Mouse (Mus musculus) urinary bladder, postnatal 4 days (tissue): Measurements from ENCODE around the gene Cd47.

Source experiments
- DNase-seq, 2 experiments: peaks; one replicate each; pipeline ENCODE4 v3.0.0; 2021 to 2022; ENCODE audit warnings: low spot score in 2 of 2

The Cd47 gene

DNA sequence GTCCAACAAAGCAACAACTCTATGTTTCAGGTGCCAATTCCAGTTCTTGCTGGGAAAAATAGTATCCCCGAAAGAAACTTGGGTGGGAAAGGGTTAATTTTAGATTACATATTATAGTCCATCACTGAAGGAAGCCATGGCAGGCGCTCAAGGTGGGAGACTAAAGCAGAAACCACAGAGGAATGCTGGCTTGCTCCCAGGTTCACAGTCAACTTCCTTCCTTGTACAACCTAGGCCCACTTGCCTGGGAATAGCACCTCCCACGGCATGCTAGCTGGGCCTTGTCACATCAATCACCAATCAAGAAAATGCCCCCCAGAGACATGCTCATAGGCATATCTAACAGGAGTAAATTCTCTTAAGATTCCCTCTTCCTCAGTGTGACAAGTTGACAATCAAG, 32.0 kb downstream of the Cd47 start:
- no peak for DNase-seq

DNA sequence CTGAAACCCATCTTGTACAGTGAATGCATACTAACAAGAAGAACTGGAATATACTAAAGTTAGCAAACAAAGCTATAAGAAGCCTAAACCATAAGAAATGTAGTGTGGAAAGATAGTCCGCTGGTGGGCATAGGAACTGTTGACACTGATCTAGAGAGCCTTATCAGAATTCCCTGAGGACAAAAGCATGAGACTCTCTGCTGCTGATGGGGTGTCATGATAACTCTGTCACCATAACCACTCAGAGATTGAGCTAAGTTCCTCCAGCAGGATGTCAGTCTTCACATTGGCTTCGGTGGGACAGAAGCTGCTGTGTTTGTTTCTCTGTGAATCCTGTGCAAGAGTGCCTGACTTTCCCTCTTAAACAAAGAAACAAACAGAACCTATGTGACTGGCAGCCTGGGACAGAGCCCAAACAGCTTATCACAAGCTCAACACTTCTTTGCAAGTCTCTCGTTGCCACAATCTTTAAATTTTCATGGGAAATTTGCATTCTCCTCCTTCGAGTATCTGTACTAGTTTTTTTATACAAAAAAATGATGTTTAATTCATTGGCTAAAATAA, 33.9 kb downstream of the Cd47 start:
- no peak for DNase-seq

DNA sequence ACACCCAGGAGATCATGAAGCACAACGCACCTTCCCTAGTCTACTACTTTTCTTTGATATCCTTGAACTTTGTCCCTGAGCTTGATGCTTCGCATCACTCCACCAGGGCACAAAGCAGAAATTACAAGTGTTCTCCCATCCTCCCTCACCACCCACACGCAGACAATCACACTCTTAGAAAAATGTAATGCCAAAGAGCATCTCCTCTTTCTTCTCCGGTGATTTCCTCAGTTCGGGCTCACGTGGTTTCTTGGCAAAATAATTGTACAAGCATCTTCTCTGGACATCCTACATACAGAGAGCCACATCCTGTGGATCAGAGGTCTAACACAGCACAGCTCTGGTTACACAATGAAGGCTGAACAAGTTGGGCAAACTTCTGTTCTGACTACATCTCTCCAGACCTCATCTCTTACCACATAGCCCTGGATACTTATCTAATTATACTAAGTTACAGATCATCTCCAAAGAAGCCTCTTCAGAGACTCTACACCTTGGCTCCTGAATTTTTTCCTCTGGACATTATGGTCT, 36.4 kb downstream of the Cd47 start:
- DNase-seq = no peak

DNA sequence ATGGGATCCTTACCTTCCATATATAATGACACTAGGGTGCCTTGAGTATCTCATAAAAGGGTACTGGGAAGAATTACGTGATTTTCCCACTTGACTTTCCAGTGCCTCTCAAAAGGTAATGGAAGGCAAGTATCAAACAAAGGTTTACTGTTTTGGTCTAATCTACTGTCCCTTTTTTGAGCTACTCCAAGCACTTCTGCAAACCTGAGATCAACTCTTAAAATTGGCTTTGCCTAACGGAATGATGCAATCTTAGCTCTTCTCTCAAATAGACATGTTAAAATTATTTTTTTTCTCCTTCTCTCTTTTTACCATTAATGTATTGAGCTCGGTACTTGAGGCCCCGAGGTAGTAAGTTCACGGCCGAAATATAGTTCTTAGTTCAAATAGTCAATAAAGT, 38.6 kb downstream of the Cd47 start:
- DNase-seq = no peak

DNA sequence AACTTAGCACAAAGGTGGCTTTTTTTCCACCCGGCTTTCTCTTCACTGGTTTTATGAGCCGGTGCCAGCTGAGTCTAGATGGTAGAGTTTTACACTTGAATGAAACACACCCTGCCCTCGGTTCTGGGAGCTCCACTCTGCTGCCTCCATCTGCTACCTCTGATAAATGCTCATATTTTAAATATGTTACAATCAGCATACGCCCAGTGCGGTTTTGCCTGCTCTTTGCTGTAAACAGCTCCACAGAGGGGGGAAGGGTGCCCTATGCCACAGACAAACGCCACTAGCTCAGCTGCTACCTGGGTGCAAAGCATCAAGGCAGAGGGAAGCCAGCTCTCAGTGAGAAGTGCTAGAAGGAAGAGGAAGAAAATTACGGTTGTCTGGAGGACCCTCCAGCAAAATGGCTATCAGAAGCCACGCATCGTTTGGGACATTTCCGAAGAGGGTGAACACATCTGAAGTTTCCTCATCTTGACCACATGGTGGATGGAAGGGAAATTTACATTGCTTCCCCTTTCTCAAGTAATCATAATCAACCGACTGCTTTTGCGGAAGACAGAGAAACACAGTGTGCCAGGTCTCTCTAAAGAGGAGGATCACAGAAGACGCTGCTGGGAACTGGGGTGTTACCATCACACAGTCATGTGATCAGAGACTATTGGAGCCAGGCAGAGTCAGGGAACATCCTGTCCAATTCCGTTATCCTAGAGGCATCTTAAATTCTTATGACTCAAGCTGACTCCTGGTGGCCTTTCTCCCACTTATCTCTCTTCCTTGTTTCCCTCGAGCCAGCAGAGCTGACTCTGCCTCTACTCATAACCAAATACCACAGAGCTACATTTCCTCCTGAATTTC, 39.6 kb downstream of the Cd47 start:
- no peak for DNase-seq

DNA sequence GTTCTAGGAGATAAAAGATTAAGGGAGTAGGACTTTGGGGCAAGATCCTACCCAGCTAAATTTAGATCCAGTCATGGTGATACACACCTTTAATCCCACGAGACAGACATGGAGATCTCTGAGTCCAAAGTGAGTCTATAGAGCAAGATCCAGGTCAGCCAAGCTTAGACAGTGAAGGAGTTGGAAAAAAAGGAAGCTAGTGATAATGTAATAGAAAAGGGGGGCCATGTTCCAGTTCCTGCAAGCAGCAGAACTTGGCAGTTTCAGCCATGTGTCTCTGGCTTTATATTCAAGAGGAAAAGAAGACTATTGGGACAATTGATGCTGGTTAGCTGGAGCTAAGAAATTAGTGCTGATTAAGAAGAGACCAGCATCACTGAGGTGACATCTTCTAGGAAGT, 43.4 kb downstream of the Cd47 start:
- no peak for DNase-seq

DNA sequence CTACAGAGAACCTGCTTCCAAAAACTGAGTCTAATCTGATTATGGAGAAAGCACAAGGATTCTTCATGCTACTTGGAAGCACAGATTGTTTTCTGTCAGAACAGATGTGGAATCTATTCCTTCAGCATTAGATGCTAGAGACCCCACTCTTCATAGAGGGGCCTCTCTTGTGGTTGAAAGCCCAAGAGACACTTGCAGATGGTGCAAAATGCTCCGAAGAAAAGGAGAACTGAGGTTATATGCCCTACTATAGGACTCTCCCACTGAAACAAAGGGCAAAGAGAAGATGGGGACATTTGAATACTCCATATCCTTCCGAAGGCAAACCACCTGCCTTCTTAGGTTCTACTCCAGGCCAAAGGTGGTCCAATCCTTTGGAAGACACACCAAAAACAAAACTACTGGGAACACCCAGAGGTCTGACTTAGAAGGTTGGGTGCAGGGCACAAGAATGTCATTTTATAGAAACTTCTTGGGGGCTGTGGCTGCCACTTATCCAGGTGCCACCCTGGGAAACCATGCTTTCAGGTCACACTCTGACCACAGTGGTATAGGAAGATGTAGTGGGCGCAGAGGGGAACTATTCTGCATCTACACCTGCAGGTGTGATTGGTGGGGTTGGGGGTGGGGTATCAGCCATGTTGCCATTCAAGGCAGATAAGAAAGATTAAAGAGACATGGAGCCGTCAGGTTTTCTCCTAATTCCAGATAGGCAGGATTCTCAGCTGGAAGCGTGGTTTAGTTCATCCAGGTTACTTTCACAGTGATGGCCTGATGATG, 47.1 kb downstream of the Cd47 start:
- DNase-seq = no peak

DNA sequence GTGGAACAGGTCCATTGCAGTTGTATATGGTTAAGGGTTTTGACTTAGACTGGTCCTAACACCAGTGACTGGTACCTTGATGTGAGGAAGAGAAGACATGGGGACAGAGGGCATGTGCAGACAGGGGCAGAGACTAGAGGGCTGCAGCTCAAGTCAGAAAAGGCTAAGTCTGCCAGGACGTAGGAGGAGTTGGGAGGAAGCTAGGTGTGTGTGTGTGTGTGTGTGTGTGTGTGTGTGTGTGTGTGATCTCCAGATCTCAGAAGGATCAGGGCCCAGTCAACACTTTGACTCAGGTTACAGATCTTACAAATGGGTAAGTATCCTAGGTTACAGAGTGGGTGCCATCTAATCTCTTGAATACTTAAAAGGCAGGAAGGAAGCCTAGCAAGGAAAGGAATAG, 48.3 kb downstream of the Cd47 start:
- no peak for DNase-seq

DNA sequence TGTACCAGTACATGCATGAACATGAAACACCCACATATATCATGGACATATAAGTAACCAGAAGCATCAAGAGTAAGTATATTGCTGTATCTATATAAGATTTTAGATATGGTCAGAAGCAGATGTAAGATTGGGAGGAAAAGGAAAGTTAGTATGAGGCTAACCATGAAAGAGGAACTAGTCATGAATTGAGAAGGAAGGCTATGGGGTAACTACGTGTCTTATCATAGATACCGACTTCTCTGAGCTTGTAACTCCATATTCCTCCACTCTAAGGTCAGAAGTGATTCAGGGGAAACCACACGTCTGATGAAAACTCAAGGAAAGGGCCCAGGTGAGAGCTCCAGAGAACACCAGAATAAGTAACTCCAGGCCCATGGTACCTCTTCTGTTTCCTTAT, 52.6 kb downstream of the Cd47 start:
- no peak for DNase-seq

DNA sequence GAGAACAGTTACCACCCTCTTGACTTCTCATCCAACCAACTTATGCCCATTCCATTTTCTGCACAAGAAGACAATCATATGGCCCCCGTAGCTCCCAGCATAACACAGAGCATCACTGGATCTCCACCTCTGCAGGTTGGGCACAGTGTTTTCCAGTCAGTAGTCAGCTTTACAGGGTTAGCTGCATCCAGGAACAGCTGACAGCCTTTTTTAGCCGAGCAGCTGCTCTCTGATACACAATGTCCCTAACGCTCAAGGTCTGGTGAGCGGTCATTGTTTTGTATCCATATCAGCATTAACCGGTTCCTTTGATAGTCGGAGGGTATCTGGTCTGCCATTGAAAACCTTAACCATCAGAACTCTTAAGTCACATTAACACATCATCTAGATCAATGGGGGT, 53.3 kb downstream of the Cd47 start:
- no peak for DNase-seq

DNA sequence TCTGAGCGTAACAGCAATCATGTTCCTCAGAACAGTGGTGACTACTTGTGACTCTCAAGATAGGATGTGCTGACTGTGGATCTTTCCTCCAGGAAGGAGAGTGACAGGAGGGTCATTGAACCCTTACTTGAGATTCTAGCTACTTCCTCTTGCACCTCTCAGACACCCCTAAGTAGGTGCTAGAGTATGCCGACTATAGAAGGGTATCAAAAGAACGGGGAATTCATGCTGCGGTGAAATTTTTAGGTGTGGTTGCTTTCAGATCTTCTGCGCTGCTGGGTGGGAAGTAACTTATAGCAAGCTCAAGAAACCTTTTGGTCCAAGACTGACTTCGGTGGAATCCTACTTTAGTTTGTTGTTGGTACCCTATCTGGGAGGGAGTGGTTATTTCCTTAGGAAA, 53.9 kb downstream of the Cd47 start:
- DNase-seq = no peak

DNA sequence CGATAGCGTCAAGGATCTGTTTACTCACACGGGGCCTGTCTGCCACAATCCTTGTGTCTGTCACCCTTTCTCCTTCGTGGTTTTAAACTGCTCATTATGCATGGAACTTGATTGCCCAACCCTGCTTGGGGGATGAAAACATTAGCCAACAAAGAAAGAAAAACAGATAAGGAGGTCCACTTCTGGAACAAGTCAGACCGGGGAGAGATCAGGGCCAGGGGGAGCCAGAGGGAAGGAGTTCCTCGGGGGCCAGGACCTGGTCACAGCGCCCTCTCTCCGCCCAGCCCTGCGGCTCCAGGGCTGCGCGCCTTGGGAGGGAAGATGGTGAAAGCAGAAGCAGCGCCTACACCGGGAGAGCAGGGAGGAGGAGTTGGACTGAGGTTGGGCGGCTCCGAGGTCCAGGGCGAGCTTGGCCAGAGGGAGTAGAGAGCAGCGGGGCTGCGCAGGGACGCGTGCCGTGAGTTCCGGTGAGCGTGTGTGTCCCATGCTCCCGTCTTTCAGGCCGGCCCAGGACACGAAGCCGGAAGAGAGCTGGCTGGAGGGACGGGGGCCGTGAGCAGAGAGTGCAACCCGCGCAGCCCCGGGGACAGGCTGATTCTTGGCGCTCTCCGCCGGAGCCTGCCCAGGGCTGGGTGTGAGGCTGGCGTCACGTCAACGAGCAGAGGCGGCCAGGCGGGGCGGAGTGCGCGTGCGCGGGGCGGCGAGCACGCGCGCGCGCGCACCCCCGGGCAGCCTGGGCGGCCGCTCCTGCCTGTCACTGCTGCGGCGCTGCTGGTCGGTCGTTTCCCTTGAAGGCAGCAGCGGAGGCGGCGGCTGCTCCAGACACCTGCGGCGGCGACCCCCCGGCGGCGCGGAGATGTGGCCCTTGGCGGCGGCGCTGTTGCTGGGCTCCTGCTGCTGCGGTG, 54.9 kb downstream of the Cd47 start:
- peak; percentile 91 for DNase-seq

DNA sequence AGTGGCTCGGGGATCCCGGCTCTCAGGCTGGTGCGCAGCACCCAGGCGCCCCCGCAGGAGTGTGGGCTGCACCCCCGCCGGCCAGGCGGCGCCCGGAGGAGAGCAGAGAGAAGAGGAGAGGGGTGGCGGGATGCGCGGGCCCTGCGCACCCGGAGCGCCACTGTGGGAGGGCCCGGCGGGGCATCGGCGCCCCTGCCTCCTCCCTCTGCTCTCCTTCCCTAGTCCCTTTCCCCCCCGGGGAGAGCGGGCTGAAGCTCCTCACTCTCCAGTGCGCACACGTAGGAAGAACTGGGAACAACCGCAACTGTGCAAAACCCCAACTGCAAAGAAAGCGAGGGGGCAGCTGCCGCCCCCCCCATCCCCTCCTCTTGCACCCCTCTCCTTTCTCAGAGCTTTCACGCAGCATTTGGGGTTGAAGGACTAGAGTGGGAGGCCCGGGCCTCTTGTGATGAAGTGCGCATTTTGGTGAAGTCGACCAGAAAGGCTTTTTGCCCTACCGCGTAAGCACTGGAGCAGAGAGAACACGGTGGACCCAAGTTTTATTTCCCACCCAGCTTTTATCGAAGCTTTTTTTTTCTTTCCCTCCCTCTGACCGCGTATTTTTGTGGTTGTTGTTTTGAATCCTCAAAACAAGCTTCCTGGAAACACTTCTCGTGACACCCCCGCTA, 55.6 kb downstream of the Cd47 start:
- DNase-seq = no peak

DNA sequence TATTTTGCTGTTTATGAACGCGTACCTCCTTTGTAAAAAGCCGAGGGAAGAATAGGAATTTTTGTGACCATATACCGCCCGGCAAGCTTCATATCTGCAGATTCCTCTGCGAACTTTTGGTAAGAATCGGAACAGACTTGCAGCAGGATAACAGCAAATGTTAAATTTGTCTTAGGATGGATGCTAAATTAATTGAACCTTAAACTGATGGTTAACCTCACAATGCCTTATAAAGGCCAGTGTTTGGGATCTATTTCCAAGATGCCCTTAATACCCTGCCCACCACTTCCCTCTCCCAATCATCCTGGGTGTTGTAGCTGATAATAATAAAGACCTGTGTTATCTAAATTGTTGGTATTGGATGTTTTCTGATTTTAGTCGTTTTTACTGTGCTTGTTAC, 56.3 kb downstream of the Cd47 start:
- no peak for DNase-seq

DNA sequence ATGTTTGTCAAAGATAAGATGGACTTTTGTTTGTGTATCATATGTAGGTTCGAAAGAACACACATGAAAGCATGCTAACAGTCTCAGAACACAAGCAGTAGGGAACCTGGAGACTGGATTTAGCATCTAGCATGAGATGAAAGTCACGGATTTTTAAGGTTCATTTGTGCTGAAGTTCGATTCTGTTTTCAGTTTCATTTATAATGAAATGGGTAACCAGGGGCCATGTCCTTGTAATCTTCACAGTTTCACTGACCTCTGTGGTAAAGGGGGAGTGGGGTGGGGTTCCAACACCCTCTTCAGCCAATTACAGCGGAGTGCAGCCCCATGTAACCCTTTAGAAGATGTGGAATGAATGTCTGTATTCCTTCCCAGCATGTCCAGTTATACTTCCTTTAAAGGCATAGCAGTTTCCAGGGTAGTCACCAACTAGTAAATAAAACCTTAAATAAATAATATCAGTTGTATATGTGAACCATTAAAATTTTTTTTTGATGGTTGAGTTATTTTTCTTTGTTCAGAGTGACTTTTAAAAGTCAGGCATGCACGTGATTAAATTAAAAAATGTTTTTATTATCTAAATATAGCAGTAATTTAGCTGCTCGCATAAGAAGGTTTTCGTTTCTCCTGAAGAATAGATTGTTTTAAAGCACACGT, 57.3 kb downstream of the Cd47 start:
- no peak for DNase-seq

DNA sequence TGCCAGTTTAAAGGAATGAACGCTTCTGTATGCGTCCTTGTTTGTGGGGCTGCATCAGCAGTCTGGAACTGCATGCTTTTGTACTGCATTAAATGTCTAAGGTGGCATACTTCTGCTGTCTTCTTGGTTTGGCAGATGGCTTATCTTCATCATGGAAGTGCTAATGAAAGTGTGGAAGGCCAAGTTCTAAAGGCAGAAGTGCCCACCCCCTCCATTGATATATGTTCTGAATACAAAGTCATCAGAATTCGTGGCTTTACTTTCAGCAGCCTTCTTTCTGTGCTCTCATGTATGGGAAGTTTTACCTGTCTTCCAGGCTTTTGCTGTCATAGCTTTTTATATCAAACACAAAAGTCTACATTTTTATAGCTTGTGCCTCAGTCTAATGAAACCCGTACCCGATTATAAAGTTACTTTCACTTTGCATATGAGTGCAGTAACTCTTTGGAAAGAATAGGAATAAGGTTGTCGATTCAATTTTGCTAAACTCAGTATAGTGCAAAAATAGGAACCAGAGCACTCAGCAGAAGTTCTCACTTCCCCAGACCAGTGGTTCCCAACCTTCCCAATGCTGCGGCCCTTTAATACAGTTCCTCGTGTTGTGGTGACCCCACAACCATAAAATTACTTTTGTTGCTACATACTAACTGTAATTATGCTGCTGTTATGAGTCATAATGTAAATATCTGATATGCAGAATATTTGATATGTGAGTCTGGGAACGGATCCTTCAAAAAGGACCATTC, 58.0 kb downstream of the Cd47 start:
- no peak for DNase-seq

DNA sequence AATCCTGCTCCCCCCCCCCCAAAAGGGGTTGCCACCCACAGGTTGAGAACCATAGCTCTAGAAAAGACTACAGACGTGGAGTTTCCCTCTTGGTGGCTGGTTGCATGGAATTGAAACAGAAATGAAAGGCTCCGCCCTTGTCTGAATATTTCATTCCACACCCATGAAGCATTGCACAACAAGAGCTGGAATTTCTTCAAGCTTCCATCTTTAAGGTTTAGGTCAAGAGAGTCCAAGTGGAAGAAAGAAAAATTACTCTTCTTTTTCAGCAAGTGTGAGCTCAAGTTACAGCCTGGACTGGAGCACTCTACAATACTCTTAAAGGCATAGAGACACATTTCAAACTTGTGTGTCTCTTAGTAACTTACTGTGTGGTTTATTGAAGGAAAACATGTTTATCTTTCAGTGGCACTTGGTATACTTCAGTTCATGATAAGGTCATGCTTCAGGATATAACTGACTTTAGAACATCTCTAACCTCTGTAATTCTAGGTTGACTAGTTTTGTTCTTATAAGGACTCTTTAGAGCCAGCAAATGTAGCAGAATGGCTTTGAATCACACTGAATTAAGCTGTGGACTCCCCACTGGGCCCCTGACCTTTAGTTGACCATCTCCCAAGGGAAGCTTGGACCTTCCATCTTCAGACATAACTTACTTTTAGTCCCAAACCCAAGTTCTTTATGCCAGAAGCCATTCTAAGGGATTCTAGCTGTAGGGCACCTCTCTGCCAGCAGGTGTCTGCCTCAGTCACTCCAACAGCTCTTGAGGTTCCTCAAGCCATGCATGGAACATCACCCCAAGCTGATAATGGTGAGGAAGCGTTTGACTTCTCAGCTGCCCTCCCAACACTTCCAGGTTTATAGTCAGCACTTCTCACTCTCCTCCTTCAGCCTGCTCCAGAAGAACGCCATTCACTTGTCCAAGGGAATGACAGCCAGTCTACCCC, 58.8 kb downstream of the Cd47 start:
- DNase-seq = no peak

DNA sequence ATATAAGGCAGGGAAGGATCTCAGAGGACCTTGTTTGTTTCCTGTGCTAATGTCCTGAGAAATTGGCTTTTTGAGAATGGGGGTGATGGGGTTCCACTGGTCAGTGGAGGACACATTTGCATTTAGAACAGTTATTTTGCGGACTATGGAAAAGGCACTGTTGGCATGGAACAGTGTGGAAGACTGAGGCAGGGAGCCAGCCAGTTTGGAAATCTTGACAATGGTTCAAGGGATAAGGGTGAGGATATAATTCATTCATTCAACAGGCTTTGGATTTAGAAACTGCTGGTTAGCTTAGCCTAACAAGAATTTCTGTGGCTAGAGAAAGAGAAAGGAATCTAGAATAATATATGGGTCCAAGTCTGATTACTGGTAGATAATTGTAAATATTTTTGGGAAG, 61.7 kb downstream of the Cd47 start:
- no peak for DNase-seq

DNA sequence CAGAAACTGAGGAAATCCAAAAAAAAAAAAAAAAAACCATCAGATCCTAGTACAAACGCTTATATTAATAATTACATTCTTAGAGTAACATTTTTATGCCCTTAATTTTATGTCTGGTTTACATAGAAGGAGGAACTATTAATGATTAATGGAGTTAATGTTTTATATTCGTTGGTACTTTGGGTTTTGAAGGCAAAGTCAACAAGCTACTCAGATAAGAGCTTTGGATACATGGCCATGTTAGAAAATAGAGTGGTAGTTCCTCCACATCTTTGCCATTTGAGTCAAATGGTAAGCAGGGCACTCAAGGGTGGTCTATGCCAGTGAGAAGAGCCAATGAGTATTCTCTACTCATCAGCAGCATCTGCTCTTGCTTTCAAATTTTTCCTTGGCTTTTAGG, 66.3 kb downstream of the Cd47 start:
- no peak for DNase-seq
